Mouse (Mus musculus): Measurements from ENCODE around the gene Ncoa1.
"Not testable (repeated sequence)": the region's sequence is repeated elsewhere in the genome, so short reads cannot be mapped to it uniquely, and the experiment has no call there.

Ncoa1 gene

DNA sequence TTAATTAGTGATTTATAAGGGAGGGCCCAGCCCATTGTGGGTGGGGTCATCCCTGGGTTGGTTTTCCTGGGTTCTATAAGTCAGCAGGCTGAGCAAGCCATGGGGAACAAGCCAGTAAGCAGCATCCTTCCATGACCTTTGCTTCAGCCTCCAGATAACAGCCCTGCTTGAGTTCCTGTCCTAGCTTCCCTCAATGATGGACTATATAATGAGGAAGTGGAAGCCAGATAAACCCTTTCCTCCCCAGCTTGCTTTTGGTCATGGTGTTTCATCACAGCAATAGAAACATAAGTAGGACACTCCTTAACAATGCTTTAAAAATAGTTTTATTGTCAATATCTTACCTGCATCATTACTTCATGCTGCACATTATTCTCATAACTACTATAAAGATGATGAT, 163.2 kb downstream of the Ncoa1 start:
- no peak for DNase-seq (ENCODE audit: low read depth)

DNA sequence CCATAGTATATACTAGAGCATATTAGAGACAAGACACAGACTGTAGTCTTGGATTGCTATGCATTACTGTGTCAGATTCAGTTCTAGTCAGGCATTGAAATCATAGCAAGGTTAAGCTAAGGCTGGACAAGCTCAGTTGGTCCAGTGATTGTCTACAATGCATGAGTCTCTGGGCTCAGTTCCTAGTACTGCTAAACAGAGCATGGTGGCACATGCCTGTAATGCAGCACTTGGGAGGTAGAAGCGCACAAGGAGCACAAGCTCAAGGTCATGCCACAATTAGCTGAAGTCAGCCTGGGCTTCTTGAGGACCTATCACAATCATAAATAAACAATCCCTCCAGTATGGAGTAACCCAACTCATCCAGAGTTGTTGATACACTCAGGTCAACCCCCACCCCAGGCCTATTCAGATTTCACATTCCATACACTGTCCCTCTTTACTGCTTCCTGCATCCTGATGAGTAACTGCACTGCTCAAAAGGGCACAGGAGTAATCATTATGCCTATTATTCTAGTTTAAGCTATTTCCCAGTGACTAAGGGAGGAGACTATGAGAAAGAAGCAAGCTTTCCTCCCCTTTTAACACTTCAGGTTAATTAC, 170.2 kb downstream of the Ncoa1 start:
- no peak for DNase-seq (ENCODE audit: low read depth)

DNA sequence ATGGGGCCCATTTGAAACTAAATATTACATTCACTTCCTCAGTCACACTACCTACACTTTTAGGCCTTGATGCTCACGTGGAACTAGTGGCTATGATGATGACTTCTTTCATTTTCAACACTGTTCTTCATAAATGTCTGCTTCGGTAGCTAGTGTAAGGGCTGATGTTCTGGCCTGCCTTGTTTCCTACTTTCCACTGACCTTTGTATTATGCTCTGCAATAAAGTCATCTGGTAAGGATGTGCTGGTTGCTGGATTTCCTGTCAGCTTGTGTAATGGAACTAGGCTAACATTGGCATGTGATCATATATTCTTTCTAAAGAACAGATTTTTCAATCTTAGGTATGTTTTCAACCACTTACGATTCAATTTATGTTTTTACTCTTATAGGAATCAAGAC, 177.7 kb downstream of the Ncoa1 start:
- no peak for DNase-seq (ENCODE audit: low read depth)

DNA sequence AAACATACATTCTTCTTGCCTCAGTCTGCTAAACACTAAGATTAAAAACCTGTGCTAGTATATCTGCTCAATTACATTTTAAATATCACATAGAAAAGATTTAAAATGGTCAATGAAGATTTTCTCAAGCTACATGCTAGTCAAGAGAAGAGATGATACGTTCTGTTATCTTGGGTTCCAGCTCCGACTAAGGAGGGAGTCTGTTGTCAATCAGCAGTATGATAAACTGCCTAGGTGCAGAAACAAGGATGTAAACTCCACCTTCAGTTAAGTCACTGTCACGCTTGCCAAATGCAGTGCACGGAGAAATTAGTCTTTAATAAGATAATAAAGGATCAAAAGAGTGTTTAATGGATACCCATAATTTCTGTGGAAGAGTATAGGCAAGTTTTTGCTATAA, 178.4 kb downstream of the Ncoa1 start:
- no peak for DNase-seq (ENCODE audit: low read depth)

DNA sequence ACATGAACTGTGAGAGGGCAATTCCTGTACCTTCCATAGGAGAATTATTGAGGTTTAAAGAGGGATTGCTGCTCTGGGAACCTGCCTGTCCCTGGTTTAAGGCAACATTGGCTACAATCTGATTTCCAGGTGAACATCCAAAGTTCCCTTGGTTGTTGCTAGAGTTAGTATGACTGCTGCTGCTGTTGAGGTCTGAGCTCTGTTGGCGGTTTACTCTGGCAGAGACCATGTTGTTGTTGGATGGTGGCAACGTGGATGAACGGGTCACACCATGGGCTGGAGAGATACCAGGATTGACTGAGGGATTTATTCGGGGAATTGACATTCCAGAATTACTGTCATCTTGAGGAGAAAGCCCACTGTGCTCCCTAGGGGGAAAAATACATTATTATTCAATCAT, 181.1 kb downstream of the Ncoa1 start:
- no peak for DNase-seq (ENCODE audit: low read depth)

DNA sequence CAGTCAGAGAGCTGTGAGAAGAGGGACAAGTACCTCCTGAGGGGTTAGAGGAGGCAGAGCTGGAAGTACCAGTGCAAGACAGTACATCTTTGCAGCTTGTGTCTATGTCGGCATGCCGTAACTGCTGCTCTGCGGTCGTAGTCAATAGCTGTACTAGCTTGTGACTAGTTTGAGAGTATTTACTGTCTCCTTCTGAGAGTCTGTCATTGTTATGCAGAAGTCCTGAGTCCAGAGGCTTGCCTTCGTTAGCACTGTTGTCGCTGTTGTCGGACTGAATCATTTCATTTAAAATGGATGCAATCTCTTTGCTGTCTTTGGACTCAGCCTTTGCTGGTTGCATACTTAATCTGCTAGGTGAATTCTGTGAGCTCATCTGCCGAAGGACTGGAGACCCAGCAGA, 181.7 kb downstream of the Ncoa1 start:
- no peak for DNase-seq (ENCODE audit: low read depth)

DNA sequence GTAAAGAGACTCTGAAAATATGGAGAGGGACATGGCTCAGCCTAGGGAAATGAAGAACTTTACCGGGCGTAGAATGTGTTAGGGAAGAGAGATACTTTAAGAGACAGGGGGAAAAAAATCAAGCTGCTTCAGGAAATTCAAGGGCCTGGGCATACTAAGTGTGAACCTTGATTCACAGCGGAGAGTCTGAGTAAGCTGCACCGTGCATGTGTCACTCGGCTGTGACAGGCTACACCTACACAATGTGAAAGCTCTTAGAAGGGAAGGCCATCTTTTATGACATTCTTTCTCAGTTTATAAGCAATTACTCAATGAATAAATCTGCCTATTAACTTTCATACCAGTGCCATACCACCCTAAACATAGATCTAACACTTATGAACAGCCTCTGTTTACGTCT, 183.2 kb downstream of the Ncoa1 start:
- DNase-seq (ENCODE audit: low read depth), result no peak

DNA sequence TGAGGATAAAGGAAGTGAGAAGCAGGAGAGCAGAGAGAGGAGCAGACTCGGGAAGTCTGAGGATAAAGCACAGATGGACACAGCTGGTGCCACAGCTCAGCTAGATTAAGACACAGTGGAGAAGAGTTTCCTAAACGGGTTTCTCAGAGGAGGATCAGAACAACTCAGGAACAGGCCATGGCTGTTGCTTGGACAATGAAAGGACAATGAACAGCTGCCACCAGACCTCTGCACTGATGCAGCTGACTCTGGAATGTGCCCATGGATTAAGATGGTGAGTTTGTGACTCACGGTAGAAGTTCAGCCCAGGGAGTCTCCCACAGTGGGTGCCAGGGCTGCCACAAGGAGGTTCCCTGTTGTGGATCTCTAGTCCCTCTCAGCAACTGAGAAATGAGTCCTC, 191.8 kb downstream of the Ncoa1 start:
- no peak for DNase-seq (ENCODE audit: low read depth)

DNA sequence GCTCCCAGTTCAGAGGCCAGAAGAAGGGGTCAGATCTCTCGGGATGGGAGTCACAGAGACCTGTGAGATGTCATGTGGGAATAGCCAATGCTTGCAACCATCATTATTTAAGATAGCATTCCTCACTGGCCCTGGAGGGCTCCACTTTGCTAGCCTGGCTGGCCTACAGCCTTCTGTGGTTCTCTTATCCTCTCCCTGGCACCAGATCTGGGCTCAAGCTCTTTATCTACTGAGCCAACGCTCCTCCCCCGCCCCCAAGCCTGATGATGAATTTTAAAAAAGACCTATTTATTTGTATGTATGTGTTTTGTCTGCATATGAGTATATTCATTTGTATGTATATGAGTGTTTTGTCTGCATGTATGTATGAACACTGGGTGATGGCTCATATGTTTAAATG, 197.1 kb downstream of the Ncoa1 start:
- no peak for DNase-seq (ENCODE audit: low read depth)

DNA sequence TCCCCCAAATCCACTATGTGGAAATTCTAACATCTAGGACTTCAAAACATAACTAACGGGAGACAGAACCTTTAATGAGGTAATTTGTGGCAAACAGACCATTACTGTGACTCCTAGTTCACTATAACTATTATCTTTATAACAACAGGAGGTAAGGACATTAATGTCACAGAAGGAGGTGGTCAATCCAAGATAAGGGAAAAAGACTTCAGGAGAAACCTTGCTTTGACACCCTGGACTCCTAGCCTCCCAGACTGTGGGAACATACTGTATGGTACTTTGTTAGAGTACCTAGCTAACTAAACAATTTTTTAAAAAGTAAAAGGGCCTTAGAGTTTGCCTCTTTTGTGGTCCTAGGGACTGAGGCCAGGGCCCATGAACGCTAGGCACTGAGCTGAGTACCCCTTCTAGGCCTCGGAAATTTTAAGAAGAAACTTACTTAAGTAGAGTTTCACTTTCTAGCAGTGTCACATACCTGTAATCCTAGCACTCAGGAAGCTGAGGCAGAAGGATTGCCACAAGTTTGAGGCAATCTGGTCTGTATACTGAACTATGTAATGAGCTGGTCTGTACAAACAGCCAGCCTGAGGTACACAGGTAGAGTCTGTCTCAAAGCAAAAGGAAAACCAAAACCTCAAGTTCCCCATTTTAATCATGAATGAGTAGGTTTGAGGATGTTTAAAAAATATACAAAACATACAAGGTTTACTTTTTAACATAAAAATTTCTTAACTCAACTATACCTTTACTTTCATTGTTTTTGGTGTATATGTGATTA, 197.8 kb downstream of the Ncoa1 start:
- no peak for DNase-seq (ENCODE audit: low read depth)

DNA sequence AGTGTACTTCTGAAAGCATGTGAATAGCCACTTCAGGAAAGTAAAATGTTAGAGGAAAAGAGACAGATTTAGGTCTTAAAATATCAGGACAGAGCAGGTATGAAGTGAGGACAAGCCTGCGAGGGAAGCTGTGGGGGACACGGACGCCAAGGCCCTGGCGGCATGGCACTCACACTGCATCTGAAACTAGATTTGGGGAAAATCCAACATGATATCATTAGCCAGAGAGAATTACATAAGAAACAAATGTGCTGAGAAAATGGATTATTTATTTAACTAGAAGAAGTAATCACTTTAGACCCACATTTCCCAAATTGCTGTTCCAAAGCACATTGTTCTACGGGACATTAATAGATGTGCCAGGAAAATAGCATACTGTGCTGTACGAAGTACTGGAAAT, 205.9 kb downstream of the Ncoa1 start:
- DNase-seq (ENCODE audit: low read depth), result no peak

DNA sequence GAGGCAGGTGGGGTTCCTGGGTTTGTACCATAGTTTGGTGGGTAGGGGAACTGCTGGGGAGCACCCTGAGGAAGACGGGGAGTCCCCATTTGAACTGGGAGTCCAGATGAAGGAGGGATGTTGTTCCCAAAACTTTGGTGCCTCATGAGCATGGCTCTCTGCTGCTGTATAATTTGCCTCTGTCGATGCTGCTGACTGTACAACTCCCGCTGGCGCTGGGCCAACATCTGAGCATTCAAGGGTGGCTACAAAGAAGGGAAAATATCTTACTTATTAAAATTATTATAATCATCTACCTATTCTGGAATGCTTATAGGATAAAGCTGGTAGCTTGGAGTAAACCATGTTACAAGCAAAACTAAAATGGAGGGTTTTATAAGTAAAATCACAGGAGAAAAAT, 209.2 kb downstream of the Ncoa1 start:
- no peak for DNase-seq (ENCODE audit: low read depth)

DNA sequence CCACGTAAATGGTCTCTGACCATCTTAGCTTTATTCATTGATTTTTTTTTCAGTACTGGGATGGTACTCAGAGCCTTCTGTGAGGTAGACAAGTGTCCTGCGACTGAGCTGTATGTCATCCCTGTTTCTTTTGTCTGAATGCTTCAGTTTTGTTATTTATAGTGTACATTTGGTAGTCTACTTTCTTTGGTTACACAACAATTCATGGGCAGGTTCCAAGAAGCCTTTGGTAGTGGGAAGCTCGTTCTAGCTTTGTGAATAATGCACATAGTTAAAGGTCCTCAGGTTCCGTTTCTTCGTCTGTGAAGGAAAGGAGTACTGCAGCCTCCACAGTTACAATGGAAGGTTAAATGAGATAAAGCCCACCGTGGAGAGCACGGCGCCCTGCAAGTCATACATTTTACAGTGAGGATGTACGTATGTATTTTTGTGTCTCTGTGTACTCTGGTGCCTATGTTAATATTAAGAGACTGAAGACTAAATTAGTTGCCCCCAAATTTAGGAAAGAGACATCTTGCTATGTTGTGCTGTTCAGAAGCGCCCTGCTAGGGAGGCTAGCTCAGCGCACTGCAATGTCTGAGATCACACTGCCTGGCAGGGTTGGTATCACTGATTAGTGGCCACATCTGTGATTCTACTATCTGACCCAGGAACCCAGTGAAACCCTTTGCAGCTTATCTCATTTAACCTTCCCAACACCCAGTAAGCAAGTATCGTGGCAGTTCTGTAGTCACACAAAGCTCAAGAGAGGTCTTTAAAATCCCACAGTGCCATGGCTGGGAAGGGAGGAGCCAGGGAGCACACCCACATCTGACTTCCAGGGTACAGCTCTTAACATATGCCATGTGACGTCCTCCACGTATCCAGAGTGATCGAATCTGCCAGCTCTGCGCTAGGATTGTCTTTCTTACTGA, 224.0 kb downstream of the Ncoa1 start:
- DNase-seq (ENCODE audit: low read depth), result no peak

DNA sequence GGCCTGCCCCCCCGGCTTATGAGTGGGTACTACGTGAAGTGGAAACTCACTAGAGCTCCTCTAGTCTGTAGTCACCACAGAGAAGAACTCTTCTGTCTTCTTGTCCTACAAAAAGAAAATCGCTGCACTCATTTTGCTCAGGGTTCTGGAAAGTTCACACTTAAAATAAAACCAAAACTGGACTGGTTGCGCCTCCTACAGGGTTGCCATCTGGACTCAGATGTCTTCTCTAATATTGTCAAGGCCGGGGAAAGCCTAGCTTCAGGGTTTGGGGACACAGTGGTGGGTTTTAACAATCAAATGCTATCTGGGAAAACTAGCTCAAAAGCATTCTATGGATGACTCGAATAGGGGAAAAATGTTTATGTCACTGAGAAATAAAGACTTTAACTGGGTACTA, 227.2 kb downstream of the Ncoa1 start:
- DNase-seq (ENCODE audit: low read depth), result no peak

DNA sequence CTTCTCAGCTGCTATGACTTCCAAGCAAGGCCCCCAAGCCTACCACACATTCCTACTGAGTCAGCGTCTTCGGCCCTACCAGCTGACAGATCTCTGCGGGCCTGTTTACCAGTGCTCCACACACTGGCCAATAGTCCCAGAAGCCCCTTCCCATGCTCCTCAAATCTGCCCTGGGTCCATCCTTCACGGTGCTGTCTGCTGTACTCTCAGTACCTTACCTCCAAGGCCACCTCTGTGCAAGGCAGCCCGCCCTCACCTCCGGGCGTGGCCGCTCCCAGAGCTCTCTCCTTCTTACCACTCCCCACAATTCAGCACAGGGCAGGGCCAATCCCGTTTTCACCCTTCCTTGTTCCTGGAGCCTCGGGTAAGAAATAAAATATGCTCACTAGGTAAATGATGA, 231.2 kb downstream of the Ncoa1 start:
- DNase-seq (ENCODE audit: low read depth), result no peak

DNA sequence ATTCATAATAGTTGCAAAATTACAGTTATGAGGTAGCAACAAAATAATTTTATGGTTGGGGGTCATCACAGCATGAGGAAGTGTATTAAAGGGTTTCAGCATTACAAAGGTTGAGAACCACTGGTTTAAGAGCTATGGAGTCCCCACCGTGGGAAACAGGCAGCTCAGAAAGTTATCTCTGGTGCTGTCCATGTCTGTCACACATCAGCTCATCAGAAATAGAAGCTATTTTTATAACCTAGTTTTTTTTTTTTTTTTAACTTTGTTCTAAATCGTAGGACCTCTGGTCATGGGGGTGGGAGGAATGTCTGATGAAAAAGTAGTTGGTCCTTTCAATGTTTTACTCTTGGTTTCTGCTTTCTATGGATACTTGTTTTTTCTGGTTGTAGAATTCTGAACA, 233.2 kb downstream of the Ncoa1 start:
- DNase-seq (ENCODE audit: low read depth), result no peak

DNA sequence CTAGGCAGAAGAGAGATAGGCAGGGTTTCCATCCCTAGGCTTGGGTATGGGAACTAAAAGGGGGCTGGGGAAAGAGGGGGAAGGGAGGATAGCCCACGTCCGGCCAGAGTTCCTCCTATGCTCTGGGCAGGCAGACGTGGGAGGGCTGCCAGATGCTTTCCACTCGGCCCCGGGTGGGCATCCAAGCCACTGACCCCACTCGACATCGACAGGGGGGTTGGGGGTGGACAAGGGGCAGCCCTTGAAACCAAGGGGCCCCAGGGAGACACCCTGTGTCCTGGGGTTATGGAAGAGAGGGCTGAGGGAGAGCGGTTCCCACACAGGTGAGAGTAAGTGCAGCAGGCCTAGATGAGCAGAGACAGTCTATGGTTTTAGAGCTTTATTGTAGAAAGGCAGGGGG, 236.7 kb downstream of the Ncoa1 start:
- DNase-seq (ENCODE audit: low read depth), result not testable (repeated sequence)

DNA sequence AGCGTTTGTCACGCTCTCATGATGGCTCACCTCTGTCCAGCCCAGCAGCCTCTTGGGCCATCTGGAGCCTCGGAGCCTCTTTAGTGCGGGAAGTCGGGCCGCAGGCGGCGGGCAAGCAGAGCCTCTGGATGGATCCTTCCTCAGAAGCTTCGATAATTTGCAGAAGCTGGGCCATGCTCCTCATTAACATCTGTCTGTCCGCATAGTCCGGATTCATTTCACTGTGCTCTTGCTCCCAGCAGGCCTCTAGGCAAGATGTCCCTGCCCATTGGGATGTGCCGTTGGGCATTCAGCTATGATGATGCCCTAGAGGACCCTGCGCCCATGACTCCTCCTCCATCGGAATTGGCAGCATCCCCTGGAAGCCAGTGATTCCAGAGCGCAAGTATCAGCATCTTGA, 239.5 kb downstream of the Ncoa1 start:
- no peak for DNase-seq (ENCODE audit: low read depth)

DNA sequence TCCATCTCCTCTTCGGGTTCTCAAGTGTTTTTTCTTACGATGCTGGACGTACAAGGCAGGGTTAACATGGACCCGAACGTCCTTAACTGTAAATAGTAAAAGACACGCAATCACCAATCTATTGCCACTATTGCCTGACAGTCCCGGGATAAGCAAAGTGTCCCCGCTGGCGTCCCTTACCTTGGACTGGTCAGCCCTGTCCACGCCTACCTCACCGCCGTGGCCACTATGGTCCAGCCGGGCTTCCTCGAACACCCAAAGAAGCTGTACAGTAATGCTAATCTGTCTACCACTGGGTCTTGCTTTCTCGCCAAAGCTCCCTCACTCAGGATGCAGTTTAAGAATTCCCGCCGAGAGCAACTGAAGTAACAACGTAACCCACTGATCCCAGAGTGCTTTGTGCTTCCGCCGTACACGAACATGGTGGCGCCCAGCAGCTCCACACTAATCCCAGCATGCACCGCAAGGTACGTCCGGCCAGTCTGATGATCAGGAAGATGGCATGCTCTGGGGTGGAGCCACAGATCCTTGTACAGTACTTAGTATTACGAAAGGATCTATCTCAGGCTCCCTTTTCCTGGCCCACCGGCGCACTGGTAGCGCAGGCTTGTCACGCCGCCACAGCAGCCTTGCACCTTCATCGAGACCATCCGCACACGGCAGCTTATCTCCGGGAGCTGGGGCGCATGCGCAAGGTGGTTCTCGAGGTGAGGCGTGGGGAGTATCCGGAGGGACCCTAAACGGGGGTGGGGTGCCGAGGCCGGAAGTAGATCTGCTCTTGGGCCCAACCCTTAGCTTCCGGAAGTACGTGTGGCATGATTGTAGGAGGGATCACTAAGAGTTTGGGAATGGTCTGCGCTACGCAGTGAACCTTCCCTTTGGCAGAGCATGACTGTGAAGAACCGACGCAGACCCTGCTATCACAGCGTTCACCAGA, 243.1 kb downstream of the Ncoa1 start, which contains the start of the genes Ptrhd1 and Cenpo:
TSS of gene Ptrhd1 (plus strand) at position 456 of the 937 bp plus-strand sequence.
TSS of gene Cenpo (minus strand) at position 723 of the 937 bp plus-strand sequence.
- peak; percentile 98 for DNase-seq (ENCODE audit: low read depth)

DNA sequence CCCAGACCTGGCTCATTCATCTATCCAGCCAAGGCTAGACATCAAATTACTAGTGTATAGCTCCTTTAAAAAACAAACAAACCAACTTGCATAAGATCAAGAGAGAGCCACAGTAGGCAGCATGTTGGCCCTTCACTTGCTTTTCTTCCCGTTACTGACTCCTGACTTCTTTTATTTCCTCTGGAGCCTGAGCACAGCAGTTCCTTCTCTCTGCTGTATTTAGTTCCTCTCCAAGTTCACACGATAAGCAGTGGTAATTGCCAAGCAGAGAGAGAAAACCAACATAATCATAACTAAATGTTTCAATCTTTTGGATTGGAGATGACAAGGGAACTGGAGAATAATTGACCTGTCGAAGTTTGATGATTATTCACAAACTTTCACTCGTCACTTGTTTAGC, 244.2 kb downstream of the Ncoa1 start:
- peak; percentile 8 for DNase-seq (ENCODE audit: low read depth)

DNA sequence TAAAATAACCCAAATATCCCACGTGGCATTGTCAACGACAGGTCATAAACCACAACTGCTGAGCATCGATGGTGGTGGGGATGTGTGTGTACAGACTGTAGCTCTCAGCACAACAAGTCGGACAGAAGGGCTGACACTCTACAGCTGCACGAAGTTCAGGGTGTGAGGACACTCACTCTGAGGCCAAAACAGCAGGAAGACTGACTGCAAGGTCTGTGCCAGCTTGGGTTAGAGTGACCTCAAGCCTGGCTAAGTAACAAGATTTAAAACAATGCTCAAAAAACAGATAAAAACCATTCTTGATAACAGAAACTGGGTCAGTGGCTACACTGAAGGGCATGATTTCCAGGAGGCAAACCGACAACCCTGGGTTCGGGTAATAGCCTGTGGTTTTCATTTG, 246.8 kb downstream of the Ncoa1 start:
- no peak for DNase-seq (ENCODE audit: low read depth)

DNA sequence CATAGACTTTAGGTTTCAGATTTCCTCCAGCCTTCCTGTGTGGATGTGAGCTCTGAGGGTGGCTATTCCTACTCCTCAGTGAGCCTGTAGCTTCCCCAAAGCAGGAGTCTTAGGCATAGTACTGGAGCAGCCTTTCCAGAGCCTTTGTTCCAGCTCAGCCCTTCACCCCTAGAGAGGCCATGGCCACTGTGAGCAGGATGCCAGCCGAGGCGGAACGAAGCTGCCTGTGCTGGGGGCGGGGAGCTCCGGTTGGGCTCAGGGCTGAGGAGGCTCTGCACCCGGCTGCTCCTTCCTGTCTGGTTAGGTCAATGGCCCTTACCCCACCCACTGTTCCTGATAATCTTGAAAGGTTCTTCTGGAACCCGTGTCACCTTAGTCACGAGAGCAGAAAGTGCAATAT, 264.1 kb downstream of the Ncoa1 start:
- no peak for DNase-seq (ENCODE audit: low read depth)

All from naive thymus-derived CD4-positive, alpha-beta T cell, adult 2 months (primary cell).